Mouse (Mus musculus): ENCODE measurements around the gene Brd7. TPM values are rescaled to one million over a fixed set of nuclear protein-coding genes. Genes with fewer than 3 reads are reported as not detected.

Brd7 gene
- polyA plus RNA-seq, 1 experiment from 2014 or later, result 88.3 TPM

DNA sequence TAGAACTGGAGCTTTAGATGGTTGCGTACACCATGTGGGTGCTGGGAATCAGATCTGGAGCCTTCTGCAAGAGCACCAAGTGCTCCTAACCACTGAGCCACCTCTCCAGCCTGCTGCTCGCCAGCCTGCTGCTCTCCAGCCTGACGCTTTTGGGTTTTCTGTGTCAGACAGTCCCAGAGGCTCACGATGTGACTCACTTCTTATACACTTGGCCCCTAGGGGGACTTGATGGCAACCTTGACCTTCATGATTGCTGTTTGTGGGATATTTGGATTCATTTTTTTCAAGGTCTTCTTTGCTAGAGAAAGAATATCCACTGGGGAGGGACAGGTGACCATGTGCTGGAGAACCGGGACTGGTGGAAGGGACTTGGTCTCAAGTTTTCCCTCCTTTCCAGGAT lies 40.6 kb downstream of the Brd7 start:
- Histone ChIP-seq H3K9me3 (ENCODE audit: control insufficient read depth, low read length) (no peaks in the 10 kb centered on the region), H3K9ac (ENCODE audit: low read length) (no peak overlapping the region), H3K4me3 (ENCODE audit: low read depth, low read length) (no peak overlapping the region), H3K27ac (ENCODE audit: low read depth, low read length) (no peak overlapping the region), H3K27me3 (ENCODE audit: control insufficient read depth, insufficient read depth, low read length) (no peaks in the 10 kb centered on the region), H3K4me1 (ENCODE audit: control insufficient read depth, insufficient read depth, low read length) (no peaks in the 10 kb centered on the region), H3K36me3 (ENCODE audit: control insufficient read depth, insufficient read depth, low read length) (0 out of 2 replicates have a peak, but pooled peaks cover 5% of the 10 kb centered on the region), H3K4me2 (ENCODE audit: low read depth) (no peak overlapping the region)
- WGBS, result 87% methylated on average over 5 of the region's 5 CpGs
- DNase-seq (ENCODE audit: low spot score) (no peak), ATAC-seq (ENCODE audit: insufficient read depth, low FRiP score, low TSS enrichment) (no peak)

GRCm38 (mm10) chr8:88320134-88320533 lies 41.9 kb downstream of the Brd7 start:
- WGBS, result 96% methylated on average over 6 of the region's 6 CpGs
- no peak overlapping the region for H3K27ac ChIP-seq (ENCODE audit: low read depth, low read length)

DNA sequence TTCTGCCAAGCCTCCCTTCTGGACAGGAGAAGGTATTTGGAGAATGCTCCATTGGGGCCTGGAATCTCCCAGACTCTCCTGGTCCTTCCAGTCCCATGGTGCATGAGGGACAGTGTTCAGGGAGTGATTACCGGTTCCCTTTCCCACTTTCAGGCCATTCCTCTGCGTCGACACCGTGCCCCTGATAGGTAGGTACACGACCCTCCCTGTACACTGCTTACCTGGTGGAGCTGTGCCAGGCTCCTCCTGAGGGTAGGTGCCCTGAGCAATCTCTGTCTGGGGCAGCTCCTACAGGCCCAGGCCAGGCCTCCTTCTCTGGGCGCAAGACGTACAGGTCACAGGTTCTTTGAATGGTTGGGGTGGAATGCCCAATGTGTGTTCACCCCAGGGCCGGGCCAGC lies 43.8 kb downstream of the Brd7 start:
- no peak for DNase-seq (ENCODE audit: low spot score)
- 93% methylated on average over 8 of the region's 8 CpGs for WGBS

More at GRCm38 (mm10) chr8:88320134-88320533, 41.9 kb downstream of the Brd7 start:
- DNase-seq (ENCODE audit: low spot score) (no peak), ATAC-seq (ENCODE audit: insufficient read depth, low FRiP score, low TSS enrichment) (no peak)
- H3K4me3 ChIP-seq (ENCODE audit: low read depth, low read length), result no peak overlapping the region
- H3K4me1 ChIP-seq (ENCODE audit: control insufficient read depth, insufficient read depth, low read length), result no peaks in the 10 kb centered on the region
- no peak overlapping the region for H3K9ac ChIP-seq (ENCODE audit: low read length)
- H3K9me3 ChIP-seq (ENCODE audit: control insufficient read depth, low read length), result no peaks in the 10 kb centered on the region
- H3K36me3 ChIP-seq (ENCODE audit: control insufficient read depth, insufficient read depth, low read length), result no peaks in the 10 kb centered on the region
- H3K4me2 ChIP-seq (ENCODE audit: low read depth), result no peak overlapping the region
- H3K27me3 ChIP-seq (ENCODE audit: control insufficient read depth, insufficient read depth, low read length), result no peaks in the 10 kb centered on the region

GRCm38 (mm10) chr8:88317341-88317740 lies 44.7 kb downstream of the Brd7 start:
- H3K9me3 ChIP-seq (ENCODE audit: control insufficient read depth, low read length), result no peaks in the 10 kb centered on the region
- H3K9ac ChIP-seq (ENCODE audit: low read length), result no peak overlapping the region
- no peak overlapping the region for H3K27ac ChIP-seq (ENCODE audit: low read depth, low read length)
- H3K4me1 ChIP-seq (ENCODE audit: control insufficient read depth, insufficient read depth, low read length), result no peaks in the 10 kb centered on the region
- no peaks in the 10 kb centered on the region for H3K27me3 ChIP-seq (ENCODE audit: control insufficient read depth, insufficient read depth, low read length)
- no peaks in the 10 kb centered on the region for H3K36me3 ChIP-seq (ENCODE audit: control insufficient read depth, insufficient read depth, low read length)
- no peak overlapping the region for H3K4me3 ChIP-seq (ENCODE audit: low read depth, low read length)
- 71% methylated on average over 5 of the region's 5 CpGs for WGBS
- no peak for DNase-seq (ENCODE audit: low spot score)
- no peak overlapping the region for H3K4me2 ChIP-seq (ENCODE audit: low read depth)
- no peak for ATAC-seq (ENCODE audit: insufficient read depth, low FRiP score, low TSS enrichment)

More for the DNA sequence above, 43.8 kb downstream of the Brd7 start:
- Histone ChIP-seq H3K4me2 (ENCODE audit: low read depth) (no peak overlapping the region), H3K9me3 (ENCODE audit: control insufficient read depth, low read length) (no peaks in the 10 kb centered on the region), H3K9ac (ENCODE audit: low read length) (no peak overlapping the region), H3K4me3 (ENCODE audit: low read depth, low read length) (no peak overlapping the region), H3K27ac (ENCODE audit: low read depth, low read length) (no peak overlapping the region), H3K4me1 (ENCODE audit: control insufficient read depth, insufficient read depth, low read length) (no peaks in the 10 kb centered on the region), H3K27me3 (ENCODE audit: control insufficient read depth, insufficient read depth, low read length) (no peaks in the 10 kb centered on the region), H3K36me3 (ENCODE audit: control insufficient read depth, insufficient read depth, low read length) (no peaks in the 10 kb centered on the region)
- no peak for ATAC-seq (ENCODE audit: insufficient read depth, low FRiP score, low TSS enrichment)

- WGBS, result 59% methylated on average over 8 of the region's 8 CpGs
- Histone ChIP-seq H3K27me3 (ENCODE audit: control insufficient read depth, insufficient read depth, low read length) (no peaks in the 10 kb centered on the region), H3K4me2 (ENCODE audit: low read depth) (no peak overlapping the region), H3K4me1 (ENCODE audit: control insufficient read depth, insufficient read depth, low read length) (no peaks in the 10 kb centered on the region), H3K9ac (ENCODE audit: low read length) (no peak overlapping the region), H3K9me3 (ENCODE audit: control insufficient read depth, low read length) (no peaks in the 10 kb centered on the region), H3K36me3 (ENCODE audit: control insufficient read depth, insufficient read depth, low read length) (no peaks in the 10 kb centered on the region), H3K4me3 (ENCODE audit: low read depth, low read length) (no peak overlapping the region), H3K27ac (ENCODE audit: low read depth, low read length) (no peak overlapping the region)
- DNase-seq (ENCODE audit: low spot score) (no peak), ATAC-seq (ENCODE audit: insufficient read depth, low FRiP score, low TSS enrichment) (no peak)
Observed at GRCm38 (mm10) chr8:88316139-88316931, 45.7 kb downstream of the Brd7 start.

DNA sequence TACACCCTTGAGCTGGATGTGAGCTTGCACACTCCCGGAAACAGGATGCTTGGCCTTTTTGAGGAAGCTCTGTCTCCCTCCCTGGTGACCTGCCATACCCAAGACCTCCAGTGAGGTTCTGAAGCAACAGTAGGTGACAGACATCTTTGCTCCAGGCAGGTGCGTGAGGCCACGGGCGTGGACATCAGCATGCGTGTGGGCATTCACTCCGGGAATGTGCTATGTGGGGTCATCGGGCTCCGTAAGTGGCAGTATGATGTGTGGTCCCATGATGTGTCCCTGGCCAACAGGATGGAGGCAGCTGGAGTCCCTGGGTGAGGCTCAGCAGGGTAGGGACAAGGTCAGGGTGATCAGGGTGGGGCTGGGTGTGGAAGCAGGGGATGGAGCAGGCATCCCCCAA lies 46.7 kb downstream of the Brd7 start:
- WGBS, result 95% methylated on average over 8 of the region's 8 CpGs
- H3K36me3 ChIP-seq (ENCODE audit: control insufficient read depth, insufficient read depth, low read length), result no peaks in the 10 kb centered on the region
- DNase-seq (ENCODE audit: low spot score) (no peak), ATAC-seq (ENCODE audit: insufficient read depth, low FRiP score, low TSS enrichment) (no peak)
- H3K4me1 ChIP-seq (ENCODE audit: control insufficient read depth, insufficient read depth, low read length), result no peaks in the 10 kb centered on the region
- H3K4me3 ChIP-seq (ENCODE audit: low read depth, low read length), result no peak overlapping the region
- H3K27ac ChIP-seq (ENCODE audit: low read depth, low read length), result no peak overlapping the region
- H3K4me2 ChIP-seq (ENCODE audit: low read depth), result no peak overlapping the region
- no peaks in the 10 kb centered on the region for H3K27me3 ChIP-seq (ENCODE audit: control insufficient read depth, insufficient read depth, low read length)
- H3K9me3 ChIP-seq (ENCODE audit: control insufficient read depth, low read length), result no peaks in the 10 kb centered on the region
- no peak overlapping the region for H3K9ac ChIP-seq (ENCODE audit: low read length)

DNA sequence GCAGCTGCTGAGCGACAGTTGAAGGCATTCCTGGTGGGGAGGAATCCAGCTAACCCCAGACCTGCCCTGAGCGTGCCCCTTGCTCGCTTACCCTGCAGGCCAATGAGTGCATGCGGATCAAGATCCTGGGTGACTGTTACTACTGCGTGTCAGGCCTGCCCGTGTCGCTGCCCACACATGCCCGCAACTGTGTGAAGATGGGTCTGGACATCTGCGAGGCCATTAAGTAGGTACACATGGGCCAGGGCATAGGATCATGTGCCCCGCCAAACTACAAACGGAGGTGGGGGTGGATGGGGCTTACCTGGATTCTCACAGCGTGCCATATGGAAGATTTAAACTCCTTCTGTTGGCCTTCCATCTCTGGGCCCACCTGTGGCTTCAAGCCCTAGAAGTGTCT lies 48.0 kb downstream of the Brd7 start:
- H3K4me3 ChIP-seq (ENCODE audit: low read depth, low read length), result no peak overlapping the region
- no peak overlapping the region for H3K4me2 ChIP-seq (ENCODE audit: low read depth)
- H3K9ac ChIP-seq (ENCODE audit: low read length), result no peak overlapping the region
- no peak overlapping the region for H3K27ac ChIP-seq (ENCODE audit: low read depth, low read length)
- no peaks in the 10 kb centered on the region for H3K4me1 ChIP-seq (ENCODE audit: control insufficient read depth, insufficient read depth, low read length)
- 93% methylated on average over 12 of the region's 12 CpGs for WGBS
- no peak for ATAC-seq (ENCODE audit: insufficient read depth, low FRiP score, low TSS enrichment)
- DNase-seq (ENCODE audit: low spot score), result no peak
- H3K27me3 ChIP-seq (ENCODE audit: control insufficient read depth, insufficient read depth, low read length), result no peaks in the 10 kb centered on the region
- H3K9me3 ChIP-seq (ENCODE audit: control insufficient read depth, low read length), result no peaks in the 10 kb centered on the region
- H3K36me3 ChIP-seq (ENCODE audit: control insufficient read depth, insufficient read depth, low read length), result no peaks in the 10 kb centered on the region

DNA sequence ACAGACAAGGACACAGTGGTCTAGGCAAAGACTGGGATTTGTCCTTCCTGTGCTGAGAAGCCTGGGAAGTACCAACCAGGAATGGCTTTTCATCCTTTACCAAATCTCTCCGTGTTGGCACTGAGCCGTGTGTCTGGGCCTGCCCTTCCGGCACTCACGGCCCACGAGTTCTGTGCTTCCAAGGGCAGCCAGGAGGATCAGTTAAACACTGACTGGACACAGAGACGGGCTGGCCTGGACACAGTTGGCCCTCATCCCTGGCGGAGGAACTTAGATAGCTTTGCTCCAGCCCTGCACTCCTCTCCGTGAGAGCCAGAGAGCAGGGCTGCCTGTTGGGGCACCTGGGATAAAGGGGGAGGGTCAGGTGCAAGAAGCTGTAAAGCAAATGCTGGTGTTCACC lies 49.0 kb downstream of the Brd7 start:
- WGBS, result 80% methylated on average over 8 of the region's 8 CpGs
- Histone ChIP-seq H3K9me3 (ENCODE audit: control insufficient read depth, low read length) (no peaks in the 10 kb centered on the region), H3K4me1 (ENCODE audit: control insufficient read depth, insufficient read depth, low read length) (no peaks in the 10 kb centered on the region), H3K9ac (ENCODE audit: low read length) (no peak overlapping the region), H3K36me3 (ENCODE audit: control insufficient read depth, insufficient read depth, low read length) (no peaks in the 10 kb centered on the region), H3K4me3 (ENCODE audit: low read depth, low read length) (no peak overlapping the region), H3K27me3 (ENCODE audit: control insufficient read depth, insufficient read depth, low read length) (no peaks in the 10 kb centered on the region), H3K27ac (ENCODE audit: low read depth, low read length) (no peak overlapping the region), H3K4me2 (ENCODE audit: low read depth) (no peak overlapping the region)
- DNase-seq (ENCODE audit: low spot score) (no peak), ATAC-seq (ENCODE audit: insufficient read depth, low FRiP score, low TSS enrichment) (no peak)

DNA sequence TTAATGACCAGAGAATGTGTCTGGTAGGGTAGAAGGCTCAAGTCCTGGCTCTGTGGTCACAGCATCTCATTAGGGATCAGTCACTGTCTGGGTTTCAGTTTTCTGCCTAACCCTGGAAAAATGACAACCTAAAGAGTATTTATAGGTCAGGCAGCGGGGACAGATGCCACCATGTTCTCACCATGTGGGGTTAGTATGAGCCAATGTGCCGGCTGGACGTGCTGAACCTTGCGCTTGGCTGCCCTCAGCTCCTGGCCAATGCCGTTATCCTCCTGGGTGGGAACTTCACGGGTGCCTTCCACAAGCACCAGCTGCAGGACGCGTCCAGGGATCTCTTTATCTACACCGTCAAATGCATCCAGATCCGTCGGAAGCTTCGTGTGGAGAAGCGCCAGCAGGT lies 51.7 kb downstream of the Brd7 start:
- Histone ChIP-seq H3K4me2 (ENCODE audit: low read depth) (no peak overlapping the region), H3K27ac (ENCODE audit: low read depth, low read length) (no peak overlapping the region), H3K36me3 (ENCODE audit: control insufficient read depth, insufficient read depth, low read length) (no peaks in the 10 kb centered on the region), H3K9ac (ENCODE audit: low read length) (no peak overlapping the region), H3K4me3 (ENCODE audit: low read depth, low read length) (no peak overlapping the region), H3K27me3 (ENCODE audit: control insufficient read depth, insufficient read depth, low read length) (no peaks in the 10 kb centered on the region), H3K9me3 (ENCODE audit: control insufficient read depth, low read length) (no peaks in the 10 kb centered on the region), H3K4me1 (ENCODE audit: control insufficient read depth, insufficient read depth, low read length) (no peaks in the 10 kb centered on the region)
- ATAC-seq (ENCODE audit: insufficient read depth, low FRiP score, low TSS enrichment), result no peak
- 92% methylated on average over 13 of the region's 13 CpGs for WGBS
- DNase-seq (ENCODE audit: low spot score), result no peak

Measured in neural tube, embryonic 11.5 days (tissue).